8 mouse cellular contexts compared by ENCODE assay signal in the genomic region with DNA sequence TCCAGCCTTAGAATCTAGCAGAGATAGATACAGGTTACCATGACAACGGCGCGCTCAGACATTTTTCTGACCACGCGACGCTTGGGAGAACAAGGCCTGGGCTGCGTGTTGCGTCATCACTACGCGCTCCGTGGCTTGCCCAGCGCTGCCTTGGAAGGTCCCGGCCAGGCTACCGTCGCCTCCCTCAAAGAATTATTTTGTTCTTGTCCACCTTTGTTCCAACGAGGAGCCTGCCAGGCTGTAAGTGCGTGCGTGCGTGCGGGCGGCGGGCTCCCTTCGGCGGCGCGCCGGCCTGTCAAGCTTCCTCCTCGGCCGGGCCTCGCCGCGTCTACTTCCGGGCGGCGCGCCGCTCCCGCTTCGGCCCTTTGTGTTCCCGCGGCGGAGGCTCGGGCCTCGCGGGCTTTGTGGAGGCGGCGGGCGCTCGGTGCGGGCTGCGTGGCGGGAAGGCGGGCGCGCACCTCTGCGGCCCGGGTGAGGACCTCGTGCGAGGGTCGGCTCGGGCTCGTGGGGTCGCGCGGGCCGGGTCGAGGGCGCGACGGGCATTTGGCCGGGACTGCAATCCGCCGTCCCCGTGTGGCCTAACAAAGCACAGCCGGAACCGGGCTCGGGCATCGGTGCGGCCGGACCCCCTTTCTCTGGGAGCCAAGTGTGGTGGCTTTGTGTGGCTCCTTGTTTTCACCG. TPM values are rescaled to one million over a fixed set of nuclear protein-coding genes. Genes with fewer than 3 reads are reported as not detected.
DNase-seq lines count a peak whose midpoint lies in the region; ATAC-seq lines count a peak whose summit lies in the region.

Gene Smarcad1 (plus strand): TSS at position 93 of the 681 bp plus-strand sequence.

- peaks cover 10% of the 10 kb centered on the region for H3K4me1 ChIP-seq in hindbrain, embryonic 14.5 days (replicated peaks; ENCODE audit: control insufficient read depth, insufficient read depth, low read length)

- peaks cover 36% of the 10 kb centered on the region for H3K36me3 ChIP-seq in hindbrain, embryonic 14.5 days (replicated peaks; ENCODE audit: control insufficient read depth, insufficient read depth)

- H3K4me3 ChIP-seq in hindbrain, embryonic 14.5 days (replicated peaks; ENCODE audit: low read length): peak within 1 kb of the TSS; percentile 92

- ATAC-seq in hindbrain, embryonic 14.5 days (ENCODE audit: low FRiP score): peak; percentile 95

- H3K27ac ChIP-seq in hindbrain, embryonic 14.5 days: peak within 1 kb of the TSS; percentile 100

- H3K9me3 ChIP-seq in hindbrain, embryonic 14.5 days (ENCODE audit: control insufficient read depth, low read length): no peaks in the 10 kb centered on the region

- H3K4me2 ChIP-seq in hindbrain, embryonic 14.5 days (replicated peaks): peak within 1 kb of the TSS; percentile 94

- no peaks in the 10 kb centered on the region for H3K27me3 ChIP-seq in hindbrain, embryonic 14.5 days (ENCODE audit: control insufficient read depth, insufficient read depth, low read length)

- under 1% methylated on average over 77 of the region's 81 CpGs for WGBS in hindbrain, embryonic 14.5 days

- peak within 1 kb of the TSS; percentile 98 for H3K9ac ChIP-seq in hindbrain, embryonic 14.5 days

- DNase-seq in R1 (ENCODE audit: low read depth, low spot score): peak; percentile 98
- DNase-seq in cerebellum, postnatal 25 days: peak; percentile 96 to 97
- DNase-seq in frontal cortex, postnatal 25 days (ENCODE audit: low spot score in 2 of 2): peak; percentile 88 to 94
- peak; percentile 97 for DNase-seq in hindbrain, embryonic 14.5 days (ENCODE audit: low spot score)
- DNase-seq in layer of hippocampus, postnatal 36 days: peak; percentile 90 to 93
- DNase-seq in lung, postnatal 36 days: peak; percentile 95
- peak; percentile 97 for DNase-seq in retina, postnatal 1 day
- peak; percentile 78 to 87 for DNase-seq in urinary bladder, adult 18-20 months (ENCODE audit: low spot score in 2 of 2)

RNA-seq across cellular contexts. Expression of gene Smarcad1, which starts in this region (rescaled TPM):
- polyA plus RNA-seq in hindbrain, embryonic 14.5 days (2014; fragmentation: Nextera tagmentation; extraction: Ambion mirVana): 69.4 and 79.2 TPM in 2 replicates
- 10 to 100 TPM; 40.4 to 50.0 TPM for total RNA-seq in layer of hippocampus, postnatal 36 days (2021)

Comparison
In these comparisons a context has a peak if more than half of its experiments do, and no peak if none do; other contexts are left out.
1. Peak in every context shown above with its lines: DNase-seq, ATAC-seq, H3K4me3 ChIP-seq and H3K27ac ChIP-seq.